Mouse (Mus musculus) CD4-positive helper T cell, adult 2 months (primary cell): Measurements from ENCODE around the gene Pcnt.

Source experiments
- DNase-seq: peaks from one replicate; pipeline ENCODE4 v3.0.0-alpha.2; 2012; ENCODE audit warnings: low read depth, missing footprints, low spot score

Gene Pcnt

DNA sequence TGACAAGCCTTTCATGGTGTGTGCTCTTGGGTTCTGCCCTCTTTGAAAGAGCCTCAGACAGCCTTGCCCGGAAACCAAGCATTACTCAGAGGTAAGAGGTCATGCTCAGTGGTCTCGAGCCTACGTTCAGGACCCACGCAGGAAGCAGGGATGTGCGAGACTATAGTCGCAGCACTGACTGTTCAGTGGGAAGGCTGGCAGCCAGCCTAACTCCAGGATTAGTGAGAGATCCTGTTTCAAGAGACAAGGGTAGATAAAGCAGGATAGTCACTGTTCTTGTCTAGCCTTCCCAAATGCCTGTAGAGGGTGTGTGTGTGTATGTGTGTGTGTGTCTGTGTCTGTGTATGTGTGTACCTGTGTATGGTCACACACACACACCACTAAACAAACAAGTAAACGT is 126.4 kb downstream of the Pcnt start:
- no peak for DNase-seq

DNA sequence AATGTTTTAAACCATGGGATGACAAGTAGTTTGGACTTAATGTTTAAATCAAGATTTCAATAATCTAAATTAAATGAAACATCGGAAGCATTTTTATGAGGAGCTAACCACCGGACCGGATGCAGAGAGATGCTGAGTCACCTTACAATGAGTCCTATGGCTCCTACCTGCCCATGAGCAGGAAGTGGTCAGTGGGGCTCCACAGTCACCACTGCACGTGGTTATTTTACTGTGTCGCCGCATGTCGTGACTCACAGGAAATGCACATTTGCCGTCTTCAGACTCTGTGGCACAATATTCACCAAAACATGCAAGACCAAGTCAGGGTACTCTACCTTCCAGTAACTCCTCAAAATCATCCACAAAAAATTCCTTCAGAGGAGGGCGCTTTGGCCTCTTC is 135.8 kb downstream of the Pcnt start:
- DNase-seq: peak; percentile 78
